Mouse (Mus musculus): Measurements from ENCODE around the gene Taok2.
"Not testable (repeated sequence)": the region's sequence is repeated elsewhere in the genome, so short reads cannot be mapped to it uniquely, and the experiment has no call there.

The Taok2 gene

GRCm38 (mm10) chr7:126884286-126885164, at the start of gene Taok2:
Taok2 (minus strand) TSS chr7:126884703.
- DNase-seq (ENCODE audit: low spot score in 2 of 2), result peak; percentile 93

DNA sequence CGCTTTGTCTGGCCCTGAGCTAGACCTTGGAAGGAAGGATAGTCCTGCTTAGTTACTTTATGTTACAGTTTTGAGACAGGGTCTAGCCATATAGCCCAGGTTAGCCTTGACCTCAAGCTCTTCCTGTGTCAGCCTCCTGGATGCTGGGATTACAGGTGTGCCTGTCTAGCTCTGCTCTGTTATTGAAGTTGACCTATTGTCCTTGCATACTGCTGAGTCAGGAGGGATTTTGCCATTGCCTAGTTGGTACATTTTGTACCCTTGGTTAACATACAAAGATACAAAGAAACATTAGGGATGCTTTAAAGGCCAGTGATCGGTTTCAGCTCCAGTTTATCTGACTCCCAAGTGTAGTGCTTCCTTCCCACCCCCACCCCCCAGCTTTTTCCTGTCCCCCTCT, 48.1 kb upstream of the Taok2 start:
- no peak for DNase-seq (ENCODE audit: low spot score in 2 of 2)

GRCm38 (mm10) chr7:126929046-126929445, 44.5 kb upstream of the Taok2 start:
- peak in 1 of 2 experiments; percentile 25 for DNase-seq (ENCODE audit: low spot score in 2 of 2)

DNA sequence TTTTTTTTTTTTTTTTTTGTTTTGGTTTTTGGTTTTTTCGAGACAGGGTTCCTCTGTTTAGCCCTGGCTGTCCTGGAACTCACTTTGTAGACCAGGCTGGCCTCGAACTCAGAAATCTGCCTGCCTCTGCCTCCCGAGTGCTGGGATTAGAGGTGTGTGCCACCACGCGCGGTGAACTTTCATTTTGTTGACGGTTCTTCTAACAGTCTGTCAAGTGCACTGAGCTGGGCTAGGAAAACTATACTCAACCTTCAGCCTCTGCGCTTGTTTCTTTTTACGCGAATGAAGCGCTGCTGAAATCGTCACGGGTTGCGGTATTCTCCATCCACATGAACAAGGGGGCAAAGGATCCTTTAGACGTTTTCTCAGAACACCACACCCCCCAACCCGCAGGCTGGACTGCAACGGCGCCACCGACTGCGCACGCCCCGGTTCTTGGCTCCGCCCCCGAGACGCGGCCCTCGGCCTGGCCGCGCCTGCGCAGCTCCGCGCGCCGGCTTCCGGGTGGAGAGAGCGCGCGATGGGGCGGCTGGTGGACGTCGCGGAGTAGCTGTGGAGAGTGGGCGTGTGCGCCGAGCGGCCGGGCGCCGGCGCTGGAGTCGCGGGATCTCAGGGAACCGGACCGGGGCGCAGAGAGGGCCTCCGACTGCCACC, 44.0 kb upstream of the Taok2 start, which contains the start of gene Kctd13:
Kctd13 (plus strand) TSS at position 496 of the 654 bp plus-strand sequence.
- peak; percentile 91 to 93 for DNase-seq (ENCODE audit: low spot score in 2 of 2)

GRCm38 (mm10) chr7:126926299-126926698, 41.8 kb upstream of the Taok2 start:
- no peak for DNase-seq (ENCODE audit: low spot score in 2 of 2)

DNA sequence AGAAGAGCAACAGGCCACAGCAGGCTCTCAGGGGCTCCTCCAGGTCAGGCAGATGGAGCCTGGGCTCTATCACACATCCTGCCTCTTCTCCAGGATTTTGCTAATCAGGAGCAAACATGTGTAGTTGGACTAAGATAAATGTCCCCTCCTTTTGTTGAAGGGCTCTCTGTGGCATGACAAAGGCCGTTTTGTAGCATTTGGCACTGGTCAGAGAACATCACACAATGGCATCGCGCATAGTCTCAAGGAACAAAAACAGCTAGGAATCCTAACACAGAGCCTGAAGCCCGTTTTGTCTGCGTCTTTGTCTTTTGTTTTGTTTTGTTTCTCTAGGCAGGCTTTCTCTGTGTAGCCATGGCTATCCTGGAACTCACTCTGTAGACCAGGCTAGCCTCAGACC, 39.5 kb upstream of the Taok2 start:
- DNase-seq (ENCODE audit: low spot score in 2 of 2), result no peak

DNA sequence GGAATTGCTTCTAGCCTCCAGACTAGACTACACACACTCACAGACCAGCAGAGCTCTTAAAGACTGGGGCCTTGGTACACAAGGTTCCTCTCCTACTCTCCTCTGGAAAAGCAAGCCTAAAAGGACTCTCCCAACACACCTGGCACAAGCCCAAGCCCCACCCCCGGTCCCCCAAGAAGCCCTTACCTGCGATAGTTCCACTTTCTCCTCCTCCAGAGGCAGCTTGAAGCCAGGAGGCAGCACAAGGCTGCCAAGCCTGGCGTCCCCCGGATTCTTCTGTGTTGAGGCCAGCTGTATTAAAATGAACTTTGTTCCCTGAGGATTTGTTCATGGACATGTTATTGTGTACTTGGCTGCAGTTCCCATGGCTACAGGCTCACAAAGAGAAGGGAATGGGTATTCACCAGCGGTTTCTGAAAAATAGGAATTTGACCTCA, 38.1 kb upstream of the Taok2 start, which contains the start of gene Tmem219:
Tmem219 (minus strand) TSS at position 294 of the 437 bp plus-strand sequence.
- DNase-seq (ENCODE audit: low spot score in 2 of 2), result no peak

DNA sequence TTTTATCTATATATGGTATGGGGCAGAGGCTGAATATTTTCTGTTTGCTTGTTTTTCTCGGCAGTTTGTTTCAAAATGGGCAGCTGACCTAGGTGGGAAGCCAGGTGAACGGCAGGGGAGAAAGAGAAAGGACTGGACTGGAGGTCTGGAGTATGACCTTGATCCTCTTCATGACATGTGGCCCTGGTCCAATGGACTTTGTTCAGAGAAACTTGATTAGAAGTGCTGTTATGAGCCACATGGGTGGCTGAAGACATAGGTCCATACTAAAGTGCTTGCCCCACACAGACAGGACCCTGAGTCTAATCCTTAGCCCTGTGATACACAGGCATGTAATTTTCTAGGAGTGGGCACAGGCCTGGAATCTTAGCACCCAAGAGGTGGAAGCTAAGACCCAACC, 37.1 kb upstream of the Taok2 start:
- no peak for DNase-seq (ENCODE audit: low spot score in 2 of 2)

- DNase-seq (ENCODE audit: low spot score in 2 of 2), result no peak
Observed at GRCm38 (mm10) chr7:126919973-126920372, 35.5 kb upstream of the Taok2 start.

DNA sequence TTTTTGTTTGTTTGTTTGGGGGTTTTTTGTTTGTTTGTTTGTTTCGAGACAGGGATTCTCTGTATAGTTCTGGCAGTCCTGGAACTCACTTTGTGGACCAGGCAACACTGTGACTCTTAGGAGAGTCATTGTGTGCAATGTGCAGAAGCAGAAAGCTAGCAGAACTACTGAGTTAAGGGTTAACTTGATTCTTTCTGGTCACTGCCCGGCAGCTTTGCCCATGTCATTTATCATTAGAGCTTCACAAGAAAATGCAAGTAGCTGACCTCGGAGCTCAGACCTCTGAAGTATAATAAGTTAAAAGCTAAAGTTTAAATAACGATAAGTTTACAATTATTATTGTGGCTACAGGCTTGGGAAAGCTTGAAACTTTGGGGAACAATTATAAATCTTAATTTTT, 33.9 kb upstream of the Taok2 start:
- not testable (repeated sequence) for DNase-seq (ENCODE audit: low spot score in 2 of 2)

DNA sequence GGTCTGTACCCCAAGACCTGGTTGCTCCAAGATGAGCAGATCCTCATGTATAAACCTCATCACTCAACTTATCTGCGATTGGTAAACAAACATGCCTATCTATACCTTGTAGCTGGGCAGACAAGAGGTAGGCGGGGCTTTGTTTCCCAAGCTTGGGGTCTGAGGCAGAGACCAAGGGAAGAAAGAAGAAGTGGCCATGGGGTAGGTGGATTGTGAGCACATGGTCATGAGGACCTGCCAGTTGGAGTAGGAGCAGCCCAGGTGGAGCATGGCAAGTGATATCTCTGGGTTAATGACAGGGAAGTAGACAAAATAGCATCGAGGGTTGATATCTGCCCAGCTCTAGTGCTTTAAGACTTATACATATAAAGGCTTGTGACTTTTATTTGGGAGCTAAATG, 30.3 kb upstream of the Taok2 start:
- DNase-seq (ENCODE audit: low spot score in 2 of 2), result no peak

- DNase-seq (ENCODE audit: low spot score in 2 of 2), result no peak
Observed at GRCm38 (mm10) chr7:126905590-126905989, 21.1 kb upstream of the Taok2 start.

- DNase-seq (ENCODE audit: low spot score in 2 of 2), result not testable (repeated sequence)
Observed at GRCm38 (mm10) chr7:126899781-126900180, 15.3 kb upstream of the Taok2 start.

DNA sequence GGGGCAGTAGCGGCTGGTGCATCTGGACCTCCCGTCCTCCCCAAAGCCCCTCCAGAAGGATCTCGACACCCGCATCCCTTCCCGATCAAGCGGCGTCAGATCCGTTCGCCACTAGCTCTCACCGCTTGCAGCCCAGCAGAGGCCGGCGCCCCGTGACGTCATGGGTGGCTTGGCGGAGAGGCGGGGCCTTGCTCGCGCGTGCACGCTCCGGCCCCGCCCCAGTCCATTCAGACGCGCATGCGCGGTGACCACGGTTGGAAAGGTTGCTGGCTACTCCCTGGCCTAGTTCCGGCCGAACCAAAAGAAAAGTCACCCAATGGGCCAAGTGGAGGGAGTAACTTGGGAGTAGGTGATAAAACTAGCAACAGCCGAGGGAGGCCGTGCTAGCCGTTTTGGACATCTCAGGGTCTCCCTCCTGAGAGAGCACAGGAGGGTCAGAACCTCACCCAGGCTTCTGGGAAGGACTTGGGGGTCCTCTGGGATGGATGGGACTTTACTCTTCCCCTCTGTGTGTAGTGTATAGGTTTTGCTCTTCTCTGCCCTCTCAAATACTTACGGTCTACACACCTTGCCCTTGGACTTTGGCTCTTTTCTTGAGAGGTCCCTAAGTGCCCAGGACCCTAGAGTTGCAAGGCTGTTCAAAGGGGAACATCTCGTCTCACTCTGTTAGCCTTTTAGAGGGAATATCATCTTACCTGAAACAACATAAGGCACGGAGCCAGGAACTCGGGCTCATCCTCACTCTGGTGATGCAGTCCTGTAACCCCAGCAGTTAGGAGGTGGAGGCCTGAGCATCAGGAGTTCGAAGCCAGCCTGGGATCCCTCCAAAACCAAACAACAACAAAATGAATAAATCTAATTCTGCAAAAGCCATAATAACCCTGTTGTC, 13.8 kb upstream of the Taok2 start:
- peak; percentile 95 to 98 for DNase-seq (ENCODE audit: low spot score in 2 of 2)

DNA sequence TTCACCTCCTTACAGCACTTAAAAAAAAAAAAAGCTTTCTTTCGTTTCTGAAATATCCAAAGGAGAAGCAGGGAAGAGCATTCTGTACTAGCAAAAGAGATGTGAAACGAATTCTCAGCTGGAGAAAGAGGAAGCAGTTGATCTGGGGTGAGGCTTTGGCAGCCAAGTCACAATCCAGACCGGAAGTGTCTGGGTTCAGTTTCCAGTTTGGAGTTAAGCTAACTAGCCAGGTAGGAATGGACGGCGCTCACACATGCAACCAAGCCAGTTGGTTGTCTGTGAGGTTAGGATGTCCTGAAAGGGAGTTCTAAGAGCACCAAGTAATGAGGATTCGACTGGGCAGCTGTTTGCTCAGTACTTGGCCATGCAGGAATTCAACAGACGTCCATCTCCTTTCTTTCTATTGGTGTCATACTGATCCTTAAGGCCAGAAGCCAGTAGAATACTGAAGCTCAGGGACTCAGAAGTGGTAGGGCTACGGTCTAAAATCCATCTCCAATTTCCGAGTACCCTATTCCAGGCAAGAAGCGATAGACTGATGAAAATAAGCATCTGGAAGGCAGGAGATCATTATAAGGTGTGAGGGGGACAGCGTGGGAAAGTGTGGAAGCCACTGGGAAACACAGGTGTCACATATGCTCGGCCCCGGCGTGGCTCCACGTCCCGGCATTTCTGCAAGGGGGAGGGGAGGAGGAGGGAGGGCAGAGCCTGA, 13.0 kb upstream of the Taok2 start:
- DNase-seq (ENCODE audit: low spot score in 2 of 2), result no peak

GRCm38 (mm10) chr7:126896912-126897311, 12.4 kb upstream of the Taok2 start:
- DNase-seq (ENCODE audit: low spot score in 2 of 2), result no peak

GRCm38 (mm10) chr7:126888852-126889251, 4.3 kb upstream of the Taok2 start:
- DNase-seq (ENCODE audit: low spot score in 2 of 2), result no peak

DNA sequence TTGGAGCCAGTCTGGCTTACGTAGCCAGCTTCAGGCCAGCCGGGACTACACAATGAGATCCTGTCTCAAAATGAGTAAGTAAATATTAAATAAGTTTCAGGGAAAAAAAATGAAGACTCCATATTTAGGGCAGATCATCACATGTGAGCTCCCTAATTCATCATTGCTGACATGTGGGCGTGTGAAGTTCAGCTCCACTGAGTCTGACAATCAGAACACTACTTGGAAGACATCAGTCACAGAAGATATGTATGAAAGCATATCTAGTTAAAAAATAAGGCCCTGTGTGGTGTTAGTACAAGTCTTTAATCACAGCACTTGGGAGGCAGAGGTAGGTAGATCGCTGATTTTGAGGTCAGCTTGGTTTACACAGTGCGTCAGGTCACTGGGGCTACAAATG, 2.8 kb upstream of the Taok2 start:
- no peak for DNase-seq (ENCODE audit: low spot score in 2 of 2)

GRCm38 (mm10) chr7:126883731-126884181, 747 bp downstream of the Taok2 start:
- no peak for DNase-seq (ENCODE audit: low spot score in 2 of 2)

GRCm38 (mm10) chr7:126881040-126881439, 3.5 kb downstream of the Taok2 start:
- no peak for DNase-seq (ENCODE audit: low spot score in 2 of 2)

GRCm38 (mm10) chr7:126877239-126877638, 7.3 kb downstream of the Taok2 start:
- DNase-seq (ENCODE audit: low spot score in 2 of 2), result no peak

Measured in spleen, postnatal 14 days (tissue).